Mouse (Mus musculus): ENCODE results near the gene Dnajc11. TPM values are rescaled to one million over a fixed set of nuclear protein-coding genes. Genes with fewer than 3 reads are reported as not detected.
A peak's percentile ranks its signal among the peaks of the same experiment; 100 is the strongest.

Dnajc11 gene
- total RNA-seq, 2 experiments from 2014 or later = 57.8 to 77.5 TPM

- ATAC-seq (replicated peaks; ENCODE audit: poor library complexity, severe bottlenecking) = no peak
Measured at GRCm38 (mm10) chr4:152007481-152008147, 74.1 kb downstream of the Dnajc11 start.

GRCm38 (mm10) chr4:152008148-152008500 is 74.6 kb downstream of the Dnajc11 start:
- no peak for ATAC-seq (replicated peaks; ENCODE audit: poor library complexity, severe bottlenecking)

GRCm38 (mm10) chr4:152008622-152009075 is 75.2 kb downstream of the Dnajc11 start, which contains the start of gene Klhl21:
Gene Klhl21, plus strand, starts transcription at chr4:152008803.
- peak; percentile 78 for ATAC-seq (replicated peaks; ENCODE audit: poor library complexity, severe bottlenecking)

GRCm38 (mm10) chr4:152009076-152010051 is 75.9 kb downstream of the Dnajc11 start:
- peak; percentile 4; the same call in 1 of the 2 replicates for ATAC-seq (replicated peaks; ENCODE audit: poor library complexity, severe bottlenecking)

- ATAC-seq (replicated peaks; ENCODE audit: poor library complexity, severe bottlenecking) = peak; percentile 33
Measured at GRCm38 (mm10) chr4:152010091-152010706, 76.7 kb downstream of the Dnajc11 start.

GRCm38 (mm10) chr4:152010707-152011134 is 77.2 kb downstream of the Dnajc11 start:
- peak; percentile 5; the same call in 1 of the 2 replicates for ATAC-seq (replicated peaks; ENCODE audit: poor library complexity, severe bottlenecking)

GRCm38 (mm10) chr4:152011171-152011760 is 77.8 kb downstream of the Dnajc11 start:
- no peak for ATAC-seq (replicated peaks; ENCODE audit: poor library complexity, severe bottlenecking)

- ATAC-seq (replicated peaks; ENCODE audit: poor library complexity, severe bottlenecking) = no peak
Measured at GRCm38 (mm10) chr4:152012109-152012508, 78.6 kb downstream of the Dnajc11 start.

- ATAC-seq (replicated peaks; ENCODE audit: poor library complexity, severe bottlenecking) = peak; percentile 10; the same call in 1 of the 2 replicates
Measured at GRCm38 (mm10) chr4:152013036-152013813, 79.7 kb downstream of the Dnajc11 start.

- no peak for ATAC-seq (replicated peaks; ENCODE audit: poor library complexity, severe bottlenecking)
Measured at GRCm38 (mm10) chr4:152019073-152019472, 85.6 kb downstream of the Dnajc11 start.

GRCm38 (mm10) chr4:152020024-152020423 is 86.5 kb downstream of the Dnajc11 start:
- no peak for ATAC-seq (replicated peaks; ENCODE audit: poor library complexity, severe bottlenecking)

- ATAC-seq (replicated peaks; ENCODE audit: poor library complexity, severe bottlenecking) = no peak
Measured at GRCm38 (mm10) chr4:152021568-152022097, 88.1 kb downstream of the Dnajc11 start.

GRCm38 (mm10) chr4:152022506-152022905 is 89.0 kb downstream of the Dnajc11 start:
- ATAC-seq (replicated peaks; ENCODE audit: poor library complexity, severe bottlenecking) = no peak

- no peak for ATAC-seq (replicated peaks; ENCODE audit: poor library complexity, severe bottlenecking)
Measured at GRCm38 (mm10) chr4:152024525-152024924, 91.0 kb downstream of the Dnajc11 start.

- ATAC-seq (replicated peaks; ENCODE audit: poor library complexity, severe bottlenecking) = peak; percentile 31
Measured at GRCm38 (mm10) chr4:152026751-152027508, 93.4 kb downstream of the Dnajc11 start.

GRCm38 (mm10) chr4:152027524-152027923 is 94.0 kb downstream of the Dnajc11 start, which contains the start of gene Zbtb48:
Gene Zbtb48, minus strand, starts transcription at chr4:152027671.
- ATAC-seq (replicated peaks; ENCODE audit: poor library complexity, severe bottlenecking) = peak; percentile 81

GRCm38 (mm10) chr4:152028456-152028855 is 95.0 kb downstream of the Dnajc11 start:
- ATAC-seq (replicated peaks; ENCODE audit: poor library complexity, severe bottlenecking) = no peak

- no peak for ATAC-seq (replicated peaks; ENCODE audit: poor library complexity, severe bottlenecking)
Measured at GRCm38 (mm10) chr4:152029087-152029486, 95.6 kb downstream of the Dnajc11 start.

Data from granulocyte monocyte progenitor cell, adult 5-6 weeks (primary cell).